Mouse (Mus musculus) erythroid progenitor cell, adult 5-6 weeks (primary cell): ENCODE results near the gene Nudt14. TPM values are rescaled to one million over a fixed set of nuclear protein-coding genes. Genes with fewer than 3 reads are reported as not detected.
A peak's percentile ranks its signal among the peaks of the same experiment; 100 is the strongest.

Experiments used
- ATAC-seq: replicated peaks from 2 replicates; pipeline ENCODE4 v1.8.0; 2016; ENCODE audit warnings: moderate number of reproducible peaks, mild to moderate bottlenecking, moderate TSS enrichment, inconsistent platforms; ENCODE audit not compliant: poor library complexity, low FRiP score, severe bottlenecking
- total RNA-seq, 2 experiments: library from RNA; stranded (forward) in 1 of 2; stranded (reverse) in 1 of 2; fragments of 150-400 nt in 1 of 2; fragments of 186-747, 209-891 nt in 1 of 2; gene quantifications; 2 replicates each; pipeline versions ENCODE4 v1.2.3 to v1.2.4; 2015 to 2017; ENCODE audit warnings: low replicate concordance in 2 of 2

The Nudt14 gene
- total RNA-seq (2015; ENCODE audit: low replicate concordance) = 12.3 TPM in 1 of 2 replicates, not detected in the other
- 2.5 and 3.3 TPM in 2 replicates for total RNA-seq (2017; ENCODE audit: low replicate concordance)

DNA sequence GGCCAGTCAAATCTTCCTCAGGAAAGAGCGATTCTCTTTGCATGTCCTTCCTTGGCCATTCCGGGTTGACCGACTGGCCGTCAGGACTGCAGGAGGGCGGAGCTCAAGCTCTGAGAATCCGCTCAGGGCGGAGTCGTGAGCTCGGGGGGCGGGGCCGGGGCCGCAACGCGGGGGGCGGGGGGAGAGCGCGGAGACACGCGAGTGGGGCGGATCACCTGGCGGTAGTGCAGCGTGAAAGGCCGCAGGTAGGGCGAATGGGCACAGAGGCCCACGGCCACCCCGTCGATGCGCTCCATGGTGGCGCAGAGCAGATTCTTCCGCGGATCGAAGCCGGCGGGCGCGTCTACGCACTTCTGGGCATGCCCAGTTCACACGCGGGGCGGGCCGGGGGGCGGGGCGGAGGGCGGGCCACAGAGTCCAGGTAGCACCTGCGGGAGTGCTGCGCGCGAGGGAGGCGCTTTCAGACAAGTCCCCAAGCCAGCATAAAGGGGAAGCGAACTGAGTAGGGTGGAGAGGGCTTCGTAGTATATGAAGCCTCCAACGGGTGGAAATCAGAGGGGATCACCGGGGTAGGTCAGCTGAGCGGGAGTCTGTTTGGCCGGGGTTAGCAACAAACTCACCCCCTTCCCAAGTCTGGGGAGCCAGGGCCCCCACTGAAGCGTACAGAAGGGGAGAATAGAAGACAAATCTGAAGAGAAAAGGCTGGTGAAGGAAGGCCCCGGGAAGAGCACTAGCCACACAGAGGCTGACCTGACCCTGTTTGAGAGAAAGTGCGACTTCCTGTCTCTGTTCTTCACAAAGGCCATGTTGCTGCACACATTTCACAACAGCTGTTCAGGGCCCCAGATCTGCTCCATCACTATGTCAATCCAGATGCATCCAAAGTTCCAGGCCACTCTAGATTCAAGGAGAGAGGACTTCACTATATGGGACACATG is at the start of gene Nudt14:
Gene Nudt14 (minus strand): TSS at position 349 of the 938 bp plus-strand sequence.
- ATAC-seq = peak; percentile 73

DNA sequence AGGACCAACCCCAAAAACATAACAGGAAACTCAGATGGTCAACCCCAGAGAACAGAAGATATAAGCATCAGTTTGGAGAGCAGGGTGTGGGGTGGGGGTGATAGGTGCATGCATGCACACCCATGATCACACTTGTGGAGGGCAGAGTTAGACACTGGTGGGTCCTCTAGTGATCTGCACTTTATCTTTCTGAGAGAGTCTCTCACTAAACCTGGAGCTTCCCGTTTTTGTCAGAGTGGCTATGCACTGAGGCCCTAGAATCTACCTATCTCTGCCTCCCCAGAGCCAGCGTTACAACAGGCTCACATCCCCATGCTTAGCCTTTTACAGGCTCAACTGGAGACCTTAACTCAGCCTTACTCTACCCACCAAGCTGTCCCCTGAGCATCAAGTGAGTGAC is 49.5 kb upstream of the Nudt14 start:
- no peak for ATAC-seq

DNA sequence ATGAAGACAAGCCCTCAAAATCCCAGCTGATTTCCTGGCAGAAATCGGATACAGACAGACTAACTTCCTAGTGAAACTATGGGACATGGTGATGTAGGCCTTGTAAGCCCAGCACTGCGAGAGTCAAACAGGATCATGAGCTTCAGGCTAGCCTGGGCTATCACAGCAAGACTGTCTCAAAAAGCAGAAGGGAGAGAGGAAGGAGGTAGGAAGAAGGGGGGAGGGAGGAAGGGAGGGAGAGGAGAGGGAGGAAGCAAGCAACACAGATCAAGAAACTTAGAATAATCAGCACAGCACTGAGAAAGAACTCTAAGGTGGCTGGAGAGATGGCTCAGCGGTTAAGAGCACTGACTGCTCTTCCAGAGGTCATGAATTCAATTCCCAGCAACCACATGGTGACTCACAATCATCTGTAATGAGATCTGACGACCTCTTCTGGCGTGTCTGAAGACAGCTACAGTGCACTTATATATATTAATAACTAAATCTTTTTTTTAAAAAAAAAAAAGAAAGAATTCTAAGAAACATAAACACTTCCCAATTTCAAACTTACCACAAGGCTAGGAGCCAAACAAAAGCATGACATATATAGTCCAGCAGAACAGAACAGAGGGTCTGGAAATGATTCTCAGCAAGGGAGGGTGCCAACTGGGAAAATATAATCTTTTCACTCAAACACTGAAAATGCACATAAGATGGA is 48.9 kb upstream of the Nudt14 start:
- ATAC-seq = no peak

DNA sequence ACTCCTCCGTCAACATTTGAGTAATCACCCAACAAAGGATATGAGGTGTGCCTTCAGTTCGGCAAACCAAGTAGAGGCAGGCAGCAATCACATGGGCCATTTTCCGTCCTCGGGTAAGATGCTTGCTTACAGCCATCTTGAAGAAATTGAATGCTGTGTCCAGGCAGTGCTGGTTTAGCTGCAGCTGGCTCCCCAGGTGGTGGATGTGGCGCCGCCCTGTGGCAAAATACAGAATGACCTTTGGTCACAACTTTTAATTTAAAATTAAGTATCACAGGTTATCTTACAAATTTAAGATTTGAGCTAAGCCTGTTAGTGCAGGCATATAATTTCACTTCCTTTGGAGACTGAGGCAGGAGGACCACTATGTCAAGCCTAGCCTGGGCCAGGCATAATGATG is 46.0 kb upstream of the Nudt14 start:
- ATAC-seq = no peak

DNA sequence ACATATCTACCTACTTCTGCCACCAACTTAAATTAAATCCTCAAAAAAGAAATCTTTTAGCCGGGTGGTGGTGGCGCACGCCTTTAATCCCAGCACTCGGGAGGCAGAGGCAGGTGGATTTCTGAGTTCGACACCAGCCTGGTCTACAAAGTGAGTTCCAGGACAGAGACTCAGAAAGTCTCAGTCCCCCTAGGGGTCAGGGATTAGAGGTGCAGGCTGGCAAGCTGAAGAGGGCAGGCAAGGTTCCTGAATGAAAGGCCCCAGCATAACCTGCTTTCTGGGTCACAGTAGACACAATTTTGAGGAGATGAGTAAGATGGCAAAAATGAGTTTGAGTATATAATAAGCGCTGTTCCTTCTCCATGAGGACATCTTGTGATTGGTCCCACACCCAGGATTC is 43.4 kb upstream of the Nudt14 start:
- ATAC-seq = peak; percentile 62; the same call in 1 of the 2 replicates

DNA sequence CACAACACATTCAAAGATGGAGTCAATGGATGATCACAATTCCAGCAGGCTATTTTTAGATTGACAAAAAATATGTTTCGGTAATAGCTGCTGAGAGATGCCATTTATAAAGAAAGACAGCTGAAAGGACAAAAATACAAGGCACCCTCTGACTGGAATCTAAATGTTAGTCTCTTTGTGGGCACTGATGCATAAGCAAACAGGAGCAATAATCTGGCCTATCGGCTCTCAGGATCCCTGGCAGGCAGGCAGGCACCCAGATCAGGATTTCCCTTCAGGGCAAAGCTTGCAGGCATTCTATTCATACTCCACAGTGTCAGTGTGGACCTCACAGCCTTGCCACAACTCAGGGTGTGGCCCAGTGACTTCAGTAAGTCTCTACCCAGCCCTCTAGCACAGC is 40.1 kb upstream of the Nudt14 start:
- no peak for ATAC-seq

DNA sequence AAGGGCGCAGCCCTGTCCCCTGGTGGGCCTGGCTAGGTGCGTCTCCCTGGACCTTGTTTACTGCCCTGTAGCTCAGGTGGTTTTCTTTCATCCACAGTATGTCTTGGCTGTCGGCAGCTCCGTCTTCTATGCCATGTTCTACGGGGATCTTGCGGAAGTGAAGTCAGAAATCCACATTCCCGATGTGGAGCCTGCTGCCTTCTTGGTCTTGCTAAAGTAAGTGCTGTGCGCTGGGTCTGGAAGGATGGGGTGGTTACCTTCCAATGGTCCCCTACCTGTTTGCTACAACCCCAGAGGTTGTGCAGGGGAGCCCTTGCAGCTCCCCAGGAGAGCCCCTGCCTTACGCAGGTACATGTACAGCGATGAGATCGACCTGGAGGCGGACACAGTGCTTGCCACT is 35.2 kb upstream of the Nudt14 start:
- no peak for ATAC-seq

DNA sequence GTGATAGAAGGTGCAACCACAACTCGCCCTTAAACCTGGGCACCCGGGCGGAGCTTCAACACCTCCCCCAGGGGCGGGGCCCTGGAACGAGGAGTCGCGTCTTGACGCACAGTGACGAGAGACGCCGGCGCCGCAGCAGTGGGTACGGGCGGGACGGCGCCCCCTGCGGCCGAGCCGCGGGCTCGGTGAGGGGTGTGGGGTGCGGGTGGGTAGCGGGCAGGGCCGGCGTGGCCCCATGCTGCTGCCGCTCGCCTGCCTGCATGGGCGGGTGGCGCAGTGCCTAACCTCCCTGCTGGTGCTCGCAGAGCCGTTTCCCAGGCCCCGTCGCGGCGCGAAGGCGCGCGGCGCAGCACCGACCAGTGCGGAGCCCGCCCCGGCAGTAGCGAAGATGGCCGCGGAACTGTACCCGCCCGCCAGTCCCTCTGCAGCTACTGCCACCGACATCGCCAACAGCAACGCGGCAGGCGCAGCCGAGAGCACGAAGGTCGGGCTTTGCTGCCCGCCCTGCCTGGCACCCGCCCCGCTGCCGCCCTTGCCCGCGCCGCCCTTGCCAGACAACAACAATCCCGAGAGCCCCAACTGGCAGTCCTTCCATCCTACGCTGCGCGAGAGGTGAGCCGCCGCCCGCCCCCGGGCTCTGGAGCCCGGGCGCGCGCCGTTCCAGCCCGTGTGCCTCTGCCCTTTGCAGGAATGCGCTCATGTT is 34.6 kb upstream of the Nudt14 start, which contains the start of gene Btbd6:
Gene Btbd6 (plus strand): TSS at position 112 of the 703 bp plus-strand sequence.
- peak; percentile 75 for ATAC-seq

DNA sequence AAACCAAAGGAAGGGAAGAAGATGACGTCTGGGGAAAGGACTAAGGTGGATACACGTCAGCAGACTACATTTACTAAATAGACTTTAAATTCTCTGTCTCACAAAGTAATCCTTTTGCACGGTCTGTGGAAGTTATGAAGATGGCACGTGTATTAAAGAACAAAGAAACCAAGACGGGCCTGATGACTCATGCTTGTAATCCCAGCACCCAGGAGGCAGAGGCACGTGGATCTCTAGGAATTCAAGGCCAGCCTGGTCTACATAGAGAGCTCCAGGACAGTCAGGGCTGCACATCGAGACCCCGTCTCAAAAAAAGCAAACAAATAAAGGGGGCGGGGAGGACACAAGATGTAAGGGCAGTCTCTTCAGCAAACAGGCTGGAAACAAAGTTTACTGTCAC is 32.8 kb upstream of the Nudt14 start:
- no peak for ATAC-seq

DNA sequence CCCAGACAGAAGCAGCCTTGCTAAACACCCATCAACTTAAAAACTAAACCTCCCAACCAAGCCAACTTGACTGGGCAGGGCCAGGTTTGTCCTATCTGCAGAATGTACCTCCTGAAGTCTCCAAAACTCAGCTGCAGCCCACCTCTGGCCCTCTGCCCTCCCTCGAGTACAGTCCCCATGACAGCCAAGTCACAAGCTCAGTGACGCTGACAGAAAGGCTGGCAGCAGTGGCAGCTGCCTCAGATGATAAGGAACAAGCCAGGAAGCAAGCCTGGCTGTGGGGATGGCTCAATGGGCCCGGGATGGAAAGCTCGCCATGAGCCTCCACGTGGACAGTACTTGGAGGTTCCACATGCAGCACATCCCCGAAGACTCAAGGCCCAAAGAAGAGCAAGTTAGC is 27.7 kb upstream of the Nudt14 start:
- no peak for ATAC-seq

DNA sequence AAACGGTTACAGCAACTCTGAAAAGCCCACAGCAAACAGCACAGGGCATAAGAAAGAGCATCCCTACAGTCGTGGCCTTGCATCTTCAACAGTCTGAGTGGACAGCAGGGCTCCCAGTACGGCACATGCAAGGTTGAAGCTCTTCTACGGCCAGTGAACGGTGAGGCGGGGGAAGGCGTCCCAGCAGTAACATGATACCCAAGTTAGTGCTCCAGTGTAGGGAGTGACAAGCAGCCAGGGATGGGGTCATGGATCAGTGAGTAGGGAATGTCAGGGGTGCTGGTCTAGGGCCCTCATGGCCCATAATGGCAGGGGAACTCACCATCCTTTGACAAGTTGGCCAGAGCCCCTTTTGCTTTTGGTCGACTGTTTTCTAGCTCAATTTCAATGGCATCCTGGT is 27.0 kb upstream of the Nudt14 start:
- ATAC-seq = no peak

DNA sequence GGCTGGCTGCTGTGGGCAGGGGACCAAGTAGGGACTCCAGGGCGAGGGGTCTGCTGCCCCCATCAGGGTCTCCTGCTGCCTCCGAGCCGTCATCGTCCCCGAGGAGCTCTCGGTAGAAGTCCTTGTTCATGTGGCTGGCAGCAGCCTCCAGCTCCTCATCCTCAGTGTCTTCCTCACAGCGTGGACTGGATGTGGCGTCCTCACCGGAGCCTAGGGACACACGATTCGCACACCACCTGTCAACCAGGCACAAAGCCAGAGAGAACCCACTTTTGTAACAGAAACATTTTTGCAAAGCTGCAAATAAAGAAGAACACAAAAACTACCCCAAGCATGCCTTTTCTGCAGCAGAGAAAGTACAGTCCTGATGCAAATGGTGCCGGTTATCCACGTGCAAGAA is 23.9 kb upstream of the Nudt14 start:
- no peak for ATAC-seq

DNA sequence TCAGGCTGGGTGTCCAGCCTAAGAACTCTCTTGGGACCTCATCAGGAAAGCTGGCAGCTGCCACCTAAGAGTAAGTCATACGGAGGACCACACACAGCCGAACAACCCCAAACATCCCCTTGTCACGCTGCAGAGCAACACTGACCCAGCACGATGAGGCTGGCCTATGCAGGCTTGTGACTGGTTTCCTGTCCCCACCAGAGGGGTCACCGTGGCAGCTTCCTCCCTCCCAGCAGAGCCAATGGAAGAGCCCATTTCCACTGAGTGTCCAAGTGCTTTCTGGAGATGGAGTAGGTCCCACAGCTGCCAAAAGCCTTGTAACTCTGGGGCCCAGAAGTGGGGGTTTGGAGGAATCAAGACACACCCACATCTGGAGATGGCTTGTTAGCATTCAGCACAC is 19.9 kb upstream of the Nudt14 start:
- ATAC-seq = no peak

DNA sequence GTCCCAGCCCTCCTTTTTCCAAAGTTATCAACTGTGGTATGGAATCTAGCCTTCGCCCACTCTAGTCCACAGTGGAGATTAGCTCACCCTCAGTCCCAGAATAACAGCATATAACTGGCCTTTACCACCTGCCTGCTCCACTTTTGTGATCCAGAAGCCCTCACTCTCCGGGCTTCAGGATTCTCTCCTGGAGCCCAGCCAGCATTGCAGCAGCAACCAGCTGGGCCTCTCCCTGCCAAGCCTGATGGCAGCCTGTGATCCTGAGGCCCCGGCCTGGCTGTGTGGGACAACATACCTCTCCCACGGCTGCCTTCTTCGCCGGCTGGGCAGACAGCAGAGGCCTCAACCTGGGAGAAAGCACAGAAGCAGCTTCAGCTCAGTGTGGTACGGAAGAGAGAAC is 19.5 kb upstream of the Nudt14 start:
- ATAC-seq = no peak

DNA sequence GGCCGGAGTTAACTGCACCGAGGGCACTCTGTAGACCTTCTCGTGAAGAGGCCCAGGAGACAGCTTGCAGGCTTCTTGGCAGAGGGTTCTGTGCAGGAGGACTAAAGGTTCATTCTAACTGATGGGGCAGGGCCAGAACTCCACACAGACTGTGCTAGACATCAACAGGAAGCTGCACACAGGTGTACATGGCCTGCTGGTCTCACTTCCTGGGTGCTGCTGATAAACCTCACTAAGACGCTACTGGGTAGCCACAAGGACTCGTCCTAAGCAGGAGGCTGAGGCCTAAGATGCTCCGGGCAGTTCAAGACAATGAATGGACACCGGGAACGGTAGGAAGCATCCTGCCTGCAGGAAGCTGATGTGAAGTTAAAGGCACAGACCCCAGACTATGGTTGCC is 17.5 kb upstream of the Nudt14 start:
- no peak for ATAC-seq

DNA sequence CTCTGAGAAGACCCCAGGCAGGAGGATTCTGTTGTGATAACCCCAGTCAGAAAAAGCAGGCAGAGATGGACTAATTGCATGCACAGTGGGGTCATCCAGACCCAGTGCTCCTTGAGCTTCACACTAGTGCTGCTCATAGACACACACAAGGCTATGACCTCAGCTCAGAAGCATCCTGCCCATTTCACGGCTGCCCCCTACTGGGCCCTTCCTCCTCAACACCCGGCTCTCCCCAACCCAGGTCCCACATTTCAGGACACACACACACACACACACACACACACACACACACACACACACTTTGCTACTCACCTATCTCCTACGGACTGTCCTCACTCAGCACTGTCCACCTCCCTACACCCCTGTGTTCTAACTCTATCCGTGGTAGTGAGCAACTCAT is 16.4 kb upstream of the Nudt14 start:
- no peak for ATAC-seq

DNA sequence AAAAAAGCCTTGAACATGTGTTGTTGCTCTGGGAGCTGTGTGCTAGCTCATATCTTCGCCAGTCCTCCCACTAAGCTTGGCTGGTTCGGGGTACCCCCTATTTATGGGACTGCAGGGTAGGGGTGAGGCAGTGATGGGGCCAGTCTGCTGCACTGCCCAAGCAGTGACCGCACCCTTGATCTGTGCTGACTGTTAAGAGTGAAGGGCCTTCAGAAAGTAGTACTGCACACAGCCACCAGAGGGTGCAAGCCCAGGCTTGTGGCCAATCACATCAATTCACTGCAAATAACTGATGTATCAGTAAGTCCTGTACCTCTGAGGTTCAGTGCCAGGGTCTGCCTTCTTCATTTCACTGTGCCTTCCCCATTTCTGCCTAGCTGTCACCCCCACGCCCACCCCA is 13.9 kb upstream of the Nudt14 start:
- ATAC-seq = peak; percentile 79

DNA sequence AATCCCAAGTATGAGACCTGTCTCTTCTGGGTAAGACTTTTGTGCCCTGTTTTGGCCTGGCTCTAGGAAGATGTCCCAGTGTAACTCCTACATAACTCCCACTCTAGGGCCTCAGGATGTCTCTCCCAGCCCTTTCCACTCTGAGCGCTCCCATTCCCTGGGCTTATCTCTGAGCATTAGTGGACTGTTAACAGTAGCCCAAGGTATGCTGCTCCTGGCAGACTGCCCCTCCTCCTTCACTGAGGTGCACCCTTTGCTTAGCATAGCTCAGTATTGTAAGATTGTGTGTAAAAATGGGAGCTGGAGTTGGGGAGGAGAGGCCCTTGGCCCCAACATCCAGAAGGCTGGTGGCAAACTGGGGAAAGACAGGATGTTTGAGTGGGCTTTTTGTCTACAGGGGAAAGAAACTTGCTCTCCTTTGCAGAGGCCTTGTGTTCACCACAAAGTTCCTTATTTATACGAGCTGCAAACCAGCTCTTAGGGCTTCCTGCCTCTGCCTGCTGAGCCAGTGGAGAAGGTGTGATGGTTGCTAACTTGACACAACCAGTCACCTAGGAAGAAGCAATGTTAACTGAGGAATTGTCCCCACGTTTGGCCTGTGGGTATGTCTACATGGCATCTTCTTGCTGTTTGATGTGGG is 11.1 kb upstream of the Nudt14 start:
- no peak for ATAC-seq

DNA sequence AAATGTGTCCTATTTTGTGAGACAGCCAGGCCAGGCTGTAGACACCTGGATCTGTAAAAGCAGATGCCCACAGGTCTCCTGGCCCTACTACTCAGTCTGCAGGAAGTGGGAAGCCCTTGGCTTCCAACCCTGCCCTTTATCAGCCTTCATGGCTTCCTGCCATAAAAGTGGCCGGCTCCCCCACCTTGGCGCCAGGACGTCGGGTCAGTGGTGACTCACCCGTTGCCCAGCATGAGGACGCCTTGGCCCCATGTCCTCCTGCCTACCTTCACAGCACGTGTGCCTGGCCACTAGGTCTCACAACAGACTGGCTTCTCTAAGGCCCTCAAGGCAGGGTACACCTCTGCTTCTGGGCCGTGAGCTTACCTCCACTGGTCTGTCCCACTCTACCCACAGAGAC is 10.5 kb upstream of the Nudt14 start:
- ATAC-seq = no peak
